Mouse (Mus musculus) yolk sac, embryonic 10.5 days (tissue): ENCODE measurements around the gene Gpm6b.

ENCODE experiments used
- DNase-seq: peaks from one replicate; pipeline ENCODE4 v3.0.0-alpha.2; 2017; ENCODE audit warnings: low spot score

Gene Gpm6b

DNA sequence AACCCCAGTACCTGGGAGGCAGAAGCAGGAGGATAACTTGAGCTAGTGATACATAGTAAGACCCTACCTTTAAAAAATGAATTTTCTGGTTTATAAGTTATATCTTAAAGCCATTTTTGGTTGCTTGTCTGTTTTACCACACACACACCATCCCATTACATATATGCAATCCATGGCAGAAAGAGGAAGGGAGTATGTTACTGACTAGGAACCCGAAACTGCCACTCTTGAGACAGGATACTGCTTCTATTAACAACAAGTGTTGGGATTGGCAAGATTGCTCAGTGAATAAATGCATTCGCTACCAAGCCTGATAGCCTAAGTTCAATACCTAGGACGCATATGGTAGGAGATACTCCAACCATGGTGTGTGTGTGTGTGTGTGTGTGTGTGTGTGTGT lies 117.6 kb downstream of the Gpm6b start:
- no peak for DNase-seq

DNA sequence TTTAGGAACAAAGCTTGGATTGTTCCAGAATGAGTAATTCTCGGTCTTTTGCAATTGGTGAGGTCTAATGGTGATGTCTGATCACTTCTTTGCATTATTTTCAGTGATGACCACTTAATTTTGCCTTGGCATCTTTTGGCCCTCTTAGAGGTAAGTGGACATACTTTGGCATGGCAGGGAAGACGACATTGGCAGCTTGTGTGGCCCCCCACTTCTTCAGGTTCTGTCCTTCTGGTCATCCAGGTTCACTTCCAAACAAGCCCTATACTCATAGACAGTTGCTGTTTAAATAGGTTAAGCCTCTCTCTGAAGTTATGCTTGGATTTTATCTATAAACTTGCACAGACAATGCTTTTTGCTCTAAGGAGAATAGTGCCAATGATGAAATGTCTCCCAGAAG lies 120.2 kb downstream of the Gpm6b start:
- DNase-seq, result no peak

DNA sequence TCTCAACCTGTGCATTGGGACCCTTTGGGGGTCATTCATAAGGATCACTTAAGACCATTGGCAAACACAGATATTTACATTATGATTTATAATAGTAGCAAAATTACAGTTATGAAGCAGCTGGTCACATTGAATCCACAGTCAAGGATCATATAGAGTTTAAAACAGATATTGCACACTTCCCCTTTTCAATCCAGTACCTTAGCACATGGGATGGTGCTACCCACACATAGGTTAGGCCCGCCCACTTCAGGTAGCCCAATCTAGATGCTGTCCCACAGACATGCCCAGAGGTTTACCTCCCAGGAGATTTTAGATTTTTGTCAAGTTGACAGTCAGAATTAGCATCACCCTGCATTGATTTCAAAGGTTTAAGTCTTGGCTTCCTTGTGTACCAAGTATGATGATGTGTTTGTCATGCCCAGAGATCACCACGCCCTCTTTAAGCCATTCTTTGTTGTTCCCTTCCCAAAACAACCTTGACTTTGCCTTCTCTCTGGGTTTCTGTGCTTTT lies 121.3 kb downstream of the Gpm6b start:
- no peak for DNase-seq

DNA sequence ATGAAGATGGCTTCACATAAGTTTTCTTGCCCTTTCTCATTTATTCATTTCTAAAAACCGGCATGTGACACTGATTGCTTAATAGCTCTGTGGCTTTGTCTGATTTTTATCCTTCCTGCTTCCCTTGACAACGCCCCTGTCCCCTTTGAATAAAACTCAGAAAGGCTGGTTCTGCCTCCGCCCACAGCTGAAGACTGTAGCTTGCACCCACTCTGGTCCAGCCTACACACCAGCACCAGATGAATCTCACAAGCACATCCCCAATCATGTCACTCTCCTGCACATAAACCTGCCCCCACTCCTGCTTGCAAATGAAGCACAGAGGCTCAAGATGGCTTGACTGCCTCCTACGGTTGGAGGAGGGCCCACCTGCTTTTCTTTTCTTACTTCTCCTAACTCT lies 121.7 kb downstream of the Gpm6b start:
- DNase-seq, result no peak

DNA sequence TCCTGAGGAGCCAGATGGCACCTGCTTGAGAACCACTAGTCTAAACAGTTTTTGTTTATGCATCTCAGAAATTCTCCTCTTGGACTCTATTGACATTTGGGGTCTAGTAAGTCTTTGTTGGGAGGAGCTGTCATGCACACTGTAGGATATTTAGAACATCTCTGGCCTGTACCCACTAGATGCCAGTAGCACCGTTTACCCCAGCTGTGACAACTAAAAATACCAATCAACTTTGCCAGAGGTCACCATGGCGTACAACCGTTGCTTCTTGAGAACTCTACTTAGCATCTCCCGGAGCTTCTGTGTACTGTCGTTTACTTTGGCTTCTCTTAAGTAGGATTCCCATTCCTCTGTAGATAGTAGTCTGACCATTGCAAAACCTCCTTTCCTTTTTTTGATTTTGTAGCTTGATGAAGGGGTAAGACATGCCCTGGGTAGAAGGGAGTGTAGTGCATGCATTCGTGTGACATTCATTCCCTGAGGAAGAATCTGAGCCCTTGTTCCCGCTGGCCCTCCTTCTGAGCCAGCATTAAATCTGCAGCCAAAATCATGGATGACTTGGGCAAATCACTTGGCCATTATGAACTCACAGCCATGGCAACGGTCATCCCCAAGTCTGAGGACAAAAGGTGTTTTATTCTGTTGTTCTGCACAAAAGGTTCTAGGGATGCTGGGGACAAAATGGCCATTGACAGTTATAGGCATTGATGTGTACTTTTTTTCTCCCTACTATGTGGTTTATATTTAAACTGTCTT lies 126.9 kb downstream of the Gpm6b start:
- DNase-seq, result no peak

DNA sequence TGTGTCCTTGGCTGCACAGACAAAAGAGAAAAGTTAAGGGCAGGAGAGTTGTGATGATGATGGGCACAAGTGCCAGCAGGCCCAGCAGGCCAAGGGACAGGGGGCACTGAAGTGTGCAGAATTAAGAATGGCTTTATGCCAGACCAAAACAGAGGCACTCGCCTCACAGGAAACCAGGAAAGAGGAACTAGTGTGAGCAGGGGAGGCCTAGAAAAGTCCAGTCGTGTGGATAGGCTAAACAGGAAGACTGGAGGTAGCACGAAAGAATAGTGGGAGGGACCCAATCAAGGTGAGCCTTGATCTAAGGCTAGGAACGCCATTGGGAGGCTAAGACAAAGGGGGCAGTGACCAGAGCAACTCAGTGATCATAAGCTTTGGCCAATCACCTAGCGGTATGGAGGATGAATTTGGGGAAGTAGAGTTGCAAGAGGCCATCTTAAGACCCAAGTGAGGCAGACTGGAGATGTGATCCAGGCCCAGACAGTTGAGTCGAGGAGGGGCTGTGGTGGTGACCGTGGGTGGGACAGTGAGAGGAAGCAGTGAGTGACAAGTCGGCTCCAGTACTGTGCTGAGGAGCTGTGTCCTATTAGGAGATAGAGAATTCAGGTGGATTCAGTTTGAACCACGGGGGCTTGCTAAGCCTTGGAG lies 138.1 kb downstream of the Gpm6b start:
- DNase-seq, result no peak

DNA sequence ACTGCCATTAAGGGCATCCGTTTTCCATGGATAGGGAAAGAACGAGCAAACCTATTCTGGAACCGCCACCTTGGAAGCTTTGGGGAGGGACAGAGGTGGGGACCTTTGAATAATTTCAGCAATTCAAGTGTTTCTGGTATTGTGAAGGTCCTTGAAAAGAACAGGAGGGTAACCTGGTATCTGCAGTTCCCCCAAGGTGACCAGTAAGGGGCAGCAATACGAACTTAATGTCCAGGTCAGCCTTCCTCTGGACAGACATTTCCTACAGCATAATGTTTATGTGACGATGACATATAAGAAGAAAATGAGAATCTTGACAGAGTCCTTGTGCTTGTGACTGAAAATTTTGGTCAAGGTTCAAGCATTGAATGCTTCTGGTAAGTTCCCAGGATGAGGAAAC lies 139.9 kb downstream of the Gpm6b start:
- no peak for DNase-seq

DNA sequence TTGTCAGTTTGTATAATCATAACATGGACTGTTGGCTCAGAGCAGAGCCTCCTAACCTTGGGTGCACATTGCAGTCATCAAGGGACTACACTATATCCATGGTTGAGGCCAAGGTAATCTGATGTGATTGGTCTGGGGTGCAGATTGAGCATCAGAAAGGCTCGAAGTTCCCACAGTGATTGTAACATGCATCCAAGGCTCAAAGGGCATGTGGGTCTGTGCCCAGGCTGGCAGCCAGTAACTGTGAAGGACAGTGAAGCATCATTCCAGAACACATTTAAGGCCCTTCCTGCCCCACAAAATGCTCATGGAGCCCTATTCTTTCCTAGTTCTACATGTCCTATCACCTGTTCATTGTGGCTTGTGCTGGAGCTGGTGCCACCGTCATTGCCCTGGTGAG lies 144.9 kb downstream of the Gpm6b start:
- no peak for DNase-seq

DNA sequence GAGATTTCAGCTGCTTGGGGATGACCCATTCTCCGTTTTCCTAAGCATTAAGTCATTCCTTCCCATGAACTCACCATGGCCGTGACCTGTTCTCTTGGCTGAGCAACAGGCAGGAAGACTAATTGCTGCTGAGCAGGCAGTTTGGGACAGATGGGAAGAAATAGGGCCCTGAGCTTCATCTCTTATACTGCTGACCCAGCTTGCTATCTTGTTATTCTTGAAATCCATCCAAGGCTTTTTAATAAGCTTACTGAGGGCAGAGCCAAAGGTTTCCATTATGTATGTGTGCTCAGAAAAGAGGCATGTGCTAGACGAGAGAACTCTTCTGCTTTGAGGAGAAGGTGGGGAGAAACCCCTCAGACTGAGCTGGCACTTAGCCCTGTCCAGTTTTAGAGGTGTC lies 146.2 kb downstream of the Gpm6b start:
- no peak for DNase-seq

DNA sequence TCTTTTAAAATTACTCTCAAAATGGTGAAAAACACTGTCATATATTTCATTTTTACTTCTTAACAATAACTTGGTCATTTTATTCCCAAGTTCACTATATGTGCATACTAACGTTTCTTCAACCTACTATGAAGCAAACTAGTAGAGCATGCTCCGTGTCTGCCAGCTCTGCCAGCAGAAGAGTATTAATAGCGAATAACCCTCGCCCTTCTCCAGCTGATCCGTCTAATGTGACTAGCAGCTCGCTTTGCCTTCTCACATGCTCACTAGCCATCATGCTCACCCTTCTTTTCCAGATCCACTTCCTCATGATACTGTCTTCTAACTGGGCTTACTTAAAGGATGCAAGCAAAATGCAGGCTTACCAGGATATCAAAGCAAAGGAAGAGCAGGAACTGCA lies 147.9 kb downstream of the Gpm6b start:
- DNase-seq, result no peak

DNA sequence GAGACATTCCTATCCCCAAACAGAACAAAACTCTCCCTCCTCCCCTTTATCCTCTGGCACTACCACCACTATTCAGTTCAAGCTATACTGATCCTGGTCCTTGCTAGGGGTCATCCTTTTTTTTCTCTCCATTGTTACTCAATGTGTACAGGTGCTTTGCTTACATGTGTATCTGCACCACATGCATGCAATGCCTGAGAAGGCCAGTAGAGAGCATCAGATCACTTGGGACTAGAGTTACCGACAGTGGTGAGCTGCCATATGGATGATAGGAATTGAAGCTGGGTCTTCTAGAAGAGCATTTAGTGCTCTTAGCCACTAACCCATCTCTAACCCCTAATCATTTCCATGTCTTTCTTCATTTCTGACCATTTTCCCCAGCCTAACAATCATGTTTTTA lies 155.0 kb downstream of the Gpm6b start:
- DNase-seq, result no peak

DNA sequence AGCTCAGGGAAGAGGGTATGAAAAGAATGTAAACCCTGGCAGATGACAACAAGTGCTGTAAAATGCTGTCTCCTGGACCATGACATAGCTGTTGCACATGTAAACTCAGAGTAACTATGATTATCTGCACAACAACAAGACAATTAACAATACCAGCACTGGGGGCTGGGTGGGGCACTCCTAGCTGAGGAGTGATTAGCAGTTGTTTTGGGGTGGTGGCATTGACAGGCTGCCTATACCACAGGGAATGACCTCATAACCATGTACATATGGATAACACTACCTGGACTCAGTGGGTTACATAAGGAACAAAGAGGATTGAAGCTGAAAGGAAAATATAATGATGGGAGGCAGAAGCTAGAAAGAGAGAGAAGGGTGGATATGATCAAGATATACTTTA lies 169.2 kb downstream of the Gpm6b start:
- no peak for DNase-seq

DNA sequence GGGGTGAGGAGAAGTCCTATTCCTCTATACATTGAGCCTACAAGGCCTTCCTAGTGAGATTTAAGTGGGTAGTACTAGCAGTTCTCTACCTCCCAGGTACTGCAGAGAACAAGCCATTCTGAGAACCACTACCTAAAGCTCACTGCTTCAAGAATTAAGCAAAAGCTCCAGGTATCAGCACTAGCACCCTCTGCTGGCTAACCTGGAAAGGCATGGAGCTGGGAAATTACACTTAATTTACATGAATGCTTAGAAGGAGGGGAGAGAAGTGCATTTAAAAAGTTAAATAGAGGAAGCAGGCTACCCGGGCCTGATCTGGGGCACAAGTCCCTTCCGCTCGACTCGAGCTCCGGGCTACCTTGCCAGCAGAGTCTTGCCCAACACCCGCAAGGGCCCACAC lies 177.5 kb downstream of the Gpm6b start:
- DNase-seq, result no peak

DNA sequence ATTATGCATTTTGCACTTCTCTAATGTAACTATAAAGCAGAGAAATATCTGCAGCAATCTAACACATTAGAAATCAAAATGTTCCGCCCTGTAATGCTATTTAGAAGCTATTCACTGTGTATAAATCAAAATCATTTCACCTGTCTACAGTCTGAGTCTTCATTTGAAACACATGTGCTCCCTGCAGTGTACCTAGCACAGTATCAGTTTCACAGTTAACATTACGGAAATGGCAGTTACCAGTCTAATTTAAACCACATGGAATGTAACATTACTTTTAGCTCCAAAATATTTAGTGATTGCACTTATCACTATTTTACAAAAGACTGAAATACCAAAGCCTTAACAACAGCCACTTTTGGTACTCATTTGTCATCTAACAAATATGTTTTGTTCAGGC lies 196.1 kb downstream of the Gpm6b start:
- DNase-seq, result no peak
